Mouse (Mus musculus) CH12.LX (cell line): ENCODE results near the gene Tsen2. TPM values are rescaled to one million over a fixed set of nuclear protein-coding genes. Genes with fewer than 3 reads are reported as not detected.

ENCODE experiments used
- DNase-seq: peaks from one replicate; pipeline ENCODE4 v3.0.0-alpha.2; 2013; ENCODE audit errors: extremely low read depth
- H3K27ac ChIP-seq: 2 replicates; pipeline ENCODE4 v1.5.1; 2012; ENCODE audit warnings: low read depth, mild to moderate bottlenecking, control low read depth, moderate library complexity; ENCODE audit not compliant: insufficient read depth
- H3K27me3 ChIP-seq: replicated peaks from 2 replicates; pipeline ENCODE3; 2012; ENCODE audit warnings: inconsistent platforms
- H3K36me3 ChIP-seq, 2 experiments: replicated peaks in 1 of 2; 2 replicates each; pipeline versions ENCODE3 to v1.6.1; 2012; ENCODE audit warnings: inconsistent platforms in 1 of 2, low read length in 1 of 2, mild to moderate bottlenecking in 1 of 2, mixed read lengths in 1 of 2, moderate library complexity in 1 of 2; ENCODE audit not compliant: control insufficient read depth in 1 of 2, insufficient read depth in 1 of 2
- H3K4me1 ChIP-seq, 2 experiments: 2 replicates each; pipeline ENCODE4 v1.6.1; 2012; ENCODE audit warnings: inconsistent platforms in 1 of 2, moderate library complexity in 1 of 2; ENCODE audit not compliant: insufficient read depth in 2 of 2, control insufficient read depth in 1 of 2
- H3K4me2 ChIP-seq: 2 replicates; pipeline ENCODE4 v1.6.1; 2012; ENCODE audit warnings: low read depth, mild to moderate bottlenecking, control low read depth; ENCODE audit not compliant: poor library complexity, insufficient read depth, severe bottlenecking
- H3K4me3 ChIP-seq, 3 experiments: fragments of 150-350 bp in 1 of 3; sonication (generic) in 1 of 3; replicated peaks in 1 of 3; 2 replicates each; pipeline versions ENCODE3 to v1.5.1; 2011 to 2012; ENCODE audit warnings: low read depth in 2 of 3, low read length in 2 of 3, mild to moderate bottlenecking in 2 of 3, moderate library complexity in 2 of 3, control low read depth in 1 of 3, improper control_type of control experiment in 1 of 3, inconsistent platforms in 1 of 3, mixed read lengths in 1 of 3; ENCODE audit not compliant: poor library complexity in 1 of 3
- H3K79me2 ChIP-seq: replicated peaks from 2 replicates; pipeline ENCODE4 v1.6.1; 2012; ENCODE audit warnings: mild to moderate bottlenecking, moderate library complexity; ENCODE audit not compliant: control insufficient read depth, poor library complexity, insufficient read depth, severe bottlenecking; ENCODE audit errors: extremely low read depth
- H3K9ac ChIP-seq: 2 replicates; pipeline ENCODE4 v1.6.1; 2012; ENCODE audit warnings: low read depth, mild to moderate bottlenecking, control low read depth, moderate library complexity; ENCODE audit not compliant: insufficient read depth
- H3K9me3 ChIP-seq: replicated peaks from 2 replicates; pipeline ENCODE3; 2012; ENCODE audit warnings: low read length, inconsistent platforms, mixed read lengths
- CHD2 ChIP-seq: IDR thresholded peaks from 2 replicates; pipeline ENCODE4 v1.6.1; 2011; ENCODE audit warnings: low read length, improper control_type of control experiment
- E2F4 ChIP-seq: IDR thresholded peaks from 2 replicates; pipeline ENCODE4 v1.6.1; 2011; ENCODE audit warnings: low read depth, low read length, improper control_type of control experiment; ENCODE audit not compliant: insufficient replicate concordance
- ELF1 ChIP-seq: IDR thresholded peaks from 2 replicates; pipeline ENCODE4 v1.6.1; 2014; ENCODE audit warnings: low read depth, mild to moderate bottlenecking, inconsistent platforms, low read length, improper control_type of control experiment
- ETS1 ChIP-seq: conservative IDR thresholded peaks from 2 replicates; pipeline ENCODE4 v1.6.1; 2012; ENCODE audit warnings: low read depth, mild to moderate bottlenecking, inconsistent platforms, low read length, improper control_type of control experiment, moderate library complexity
- IRF4 ChIP-seq: IDR thresholded peaks from 2 replicates; pipeline ENCODE4 v1.6.1; 2014; ENCODE audit warnings: low read depth, mild to moderate bottlenecking, inconsistent platforms, low read length, improper control_type of control experiment
- JUN ChIP-seq: IDR thresholded peaks from 2 replicates; pipeline ENCODE4 v1.6.1; 2011; ENCODE audit warnings: low read depth, mild to moderate bottlenecking, low read length, improper control_type of control experiment, moderate library complexity; ENCODE audit not compliant: insufficient read depth
- JUND ChIP-seq: conservative IDR thresholded peaks from 2 replicates; pipeline ENCODE4 v1.6.1; 2011; ENCODE audit warnings: low read depth, low read length, improper control_type of control experiment
- KAT2A ChIP-seq: IDR thresholded peaks from 2 replicates; pipeline ENCODE4 v1.6.1; 2012; ENCODE audit warnings: low read length, improper control_type of control experiment, inconsistent platforms; ENCODE audit not compliant: insufficient replicate concordance
- MEF2A ChIP-seq: IDR thresholded peaks from 2 replicates; pipeline ENCODE4 v1.6.1; 2014; ENCODE audit warnings: low read depth, mild to moderate bottlenecking, inconsistent platforms, low read length, improper control_type of control experiment, borderline replicate concordance
- MYC ChIP-seq: IDR thresholded peaks from 2 replicates; pipeline ENCODE4 v1.6.1; 2011; ENCODE audit warnings: low read depth, mild to moderate bottlenecking, improper control_type of control experiment, low read length
- NRF1 ChIP-seq: IDR thresholded peaks from 2 replicates; pipeline ENCODE4 v1.6.1; 2014; ENCODE audit warnings: low read depth, mild to moderate bottlenecking, inconsistent platforms, low read length, improper control_type of control experiment, moderate library complexity
- PAX5 ChIP-seq: IDR thresholded peaks from 2 replicates; pipeline ENCODE4 v1.6.1; 2012; ENCODE audit warnings: low read length, inconsistent platforms, mixed read lengths
- POLR2A ChIP-seq: IDR thresholded peaks from 2 replicates; pipeline ENCODE4 v1.6.1; 2011; ENCODE audit warnings: low read depth, mild to moderate bottlenecking, improper control_type of control experiment, low read length
- POLR2AphosphoS2 ChIP-seq: IDR thresholded peaks from 2 replicates; pipeline ENCODE4 v1.6.1; 2011; ENCODE audit warnings: low read depth, low read length, improper control_type of control experiment
- RCOR1 ChIP-seq: conservative IDR thresholded peaks from 2 replicates; pipeline ENCODE4 v1.6.1; 2012; ENCODE audit warnings: low read depth, mild to moderate bottlenecking, inconsistent platforms, low read length, improper control_type of control experiment
- SMC3 ChIP-seq: IDR thresholded peaks from 2 replicates; pipeline ENCODE4 v1.6.1; 2011; ENCODE audit warnings: low read depth, low read length, improper control_type of control experiment
- TBP ChIP-seq: conservative IDR thresholded peaks from 2 replicates; pipeline ENCODE4 v1.6.1; 2011; ENCODE audit warnings: low read depth, low read length, improper control_type of control experiment
- USF1 ChIP-seq: IDR thresholded peaks from 2 replicates; pipeline ENCODE4 v1.6.1; 2014; ENCODE audit warnings: low read depth, mild to moderate bottlenecking, inconsistent platforms, low read length, improper control_type of control experiment
- USF2 ChIP-seq: conservative IDR thresholded peaks from 2 replicates; pipeline ENCODE4 v1.6.1; 2011; ENCODE audit warnings: low read depth, low read length, improper control_type of control experiment
- ZC3H11A ChIP-seq: IDR thresholded peaks from 2 replicates; pipeline ENCODE4 v1.6.1; 2012; ENCODE audit warnings: low read depth, mild to moderate bottlenecking, inconsistent platforms, low read length, improper control_type of control experiment
- ZMIZ1 ChIP-seq: IDR thresholded peaks from 2 replicates; pipeline ENCODE4 v1.6.1; 2012; ENCODE audit warnings: low read depth, mild to moderate bottlenecking, inconsistent platforms, low read length, improper control_type of control experiment
- ZNF384 ChIP-seq: IDR thresholded peaks from 2 replicates; pipeline ENCODE4 v1.6.1; 2012; ENCODE audit warnings: low read depth, low read length, improper control_type of control experiment, inconsistent platforms
- dilution Hi-C: fragments of 300-500 bp; cut with MboI; formaldehyde crosslinking; loops from 2 replicates; pipeline ENCODE4 v1.14.3; 2020; ENCODE audit warnings: low sequenced_read_pairs; ENCODE audit not compliant: extremely low pct_unique_long_range_greater_than_20kb, extremely low pct_ligation_motif_present
- in situ Hi-C: fragments of 300-500 bp; cut with MboI; formaldehyde crosslinking; loops from 3 replicates; pipeline ENCODE4 v1.14.3; 2019; ENCODE audit warnings: low sequenced_read_pairs, low pct_ligation_motif_present, low pct_unique_long_range_greater_than_20kb, mixed read lengths
- polyA plus RNA-seq: library from polyadenylated mRNA; unstranded; fragments of >175 nt; gene quantifications from 2 replicates; pipeline ENCODE4 v1.2.1, GENCODE M21; 2012; ENCODE audit warnings: low read depth; ENCODE audit not compliant: insufficient read length
- total RNA-seq, 2 experiments: library from RNA; depleted of rRNA; stranded (reverse); fragments of 300-350 nt in 1 of 2; fragments of >200 nt in 1 of 2; gene quantifications; 2 replicates each; pipeline ENCODE4 v1.2.3; 2012 to 2014

Tsen2 gene
- total and polyA plus RNA-seq, 3 experiments, result 17.2 to 30.1 (median 20.4) TPM

GRCm38 (mm10) chr6:115501131-115501530 lies 43.3 kb upstream of the Tsen2 start:
- Histone ChIP-seq H3K36me3 (no peaks in the 10 kb centered on the region), H3K9ac (no peak overlapping the region), H3K79me2 (no peaks in the 10 kb centered on the region), H3K27me3 (no peaks in the 10 kb centered on the region), H3K9me3 (no peaks in the 10 kb centered on the region), H3K4me1 (peaks cover 9 to 21% of the 10 kb centered on the region in 2 experiments; a peak in 3 of 4 replicates), H3K27ac (no peak overlapping the region), H3K4me3 (no peak overlapping the region), H3K4me2 (no peak overlapping the region)
- in situ Hi-C loops, result no loop called here
- dilution Hi-C loops, result no loop called here
- no peak for DNase-seq
- TF ChIP-seq USF1 (no peak), JUN (no peak), SMC3 (no peak), KAT2A (no peak), ZNF384 (no peak), CHD2 (no peak), MEF2A (no peak), JUND (no peak), POLR2AphosphoS2 (no peak), ZMIZ1 (no peak), POLR2A (no peak), USF2 (no peak), MYC (no peak), PAX5 (no peak), NRF1 (no peak), ETS1 (no peak)

- Histone ChIP-seq H3K9ac (no peak overlapping the region), H3K27ac (no peak overlapping the region), H3K27me3 (no peaks in the 10 kb centered on the region), H3K79me2 (no peaks in the 10 kb centered on the region), H3K4me3 (no peak overlapping the region), H3K36me3 (no peaks in the 10 kb centered on the region), H3K9me3 (no peaks in the 10 kb centered on the region), H3K4me1 (peaks cover 9 to 21% of the 10 kb centered on the region in 2 experiments; a peak in 3 of 4 replicates), H3K4me2 (no peak overlapping the region)
- in situ Hi-C loops (no loop called here), dilution Hi-C loops (no loop called here)
- DNase-seq, result no peak
- TF ChIP-seq KAT2A, result no peak
- no peak for TF ChIP-seq ZC3H11A
- TF ChIP-seq RCOR1, result no peak
- no peak for TF ChIP-seq POLR2A
- TF ChIP-seq MYC, result no peak
- no peak for TF ChIP-seq TBP
- no peak for TF ChIP-seq IRF4
- TF ChIP-seq ZMIZ1, result no peak
- no peak for TF ChIP-seq E2F4
- TF ChIP-seq ELF1, result no peak
Measured at GRCm38 (mm10) chr6:115503038-115503437, 41.4 kb upstream of the Tsen2 start.
